Mouse (Mus musculus): ENCODE data around the gene Sobp.

Sobp gene

DNA sequence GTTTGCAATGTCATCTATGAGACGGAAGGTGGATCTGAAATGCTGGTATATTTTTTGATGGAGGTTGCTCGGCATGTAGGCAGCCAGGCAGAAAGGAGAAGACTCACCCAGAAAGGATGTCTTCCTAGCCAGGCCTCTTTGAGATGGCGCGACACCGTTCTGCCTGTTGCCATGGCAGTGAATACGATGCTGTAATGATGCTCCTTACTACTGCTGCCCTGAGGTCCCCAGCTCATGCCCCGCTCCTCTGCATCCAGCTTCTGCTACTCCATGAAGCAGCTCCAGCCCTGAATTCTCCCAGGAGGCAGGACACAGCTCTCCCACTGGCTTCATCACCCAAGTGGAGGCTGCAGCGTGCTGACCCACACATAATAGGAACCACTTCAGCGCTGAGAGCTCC, 183.3 kb downstream of the Sobp start:
- DNase-seq (ENCODE audit: low spot score): no peak

DNA sequence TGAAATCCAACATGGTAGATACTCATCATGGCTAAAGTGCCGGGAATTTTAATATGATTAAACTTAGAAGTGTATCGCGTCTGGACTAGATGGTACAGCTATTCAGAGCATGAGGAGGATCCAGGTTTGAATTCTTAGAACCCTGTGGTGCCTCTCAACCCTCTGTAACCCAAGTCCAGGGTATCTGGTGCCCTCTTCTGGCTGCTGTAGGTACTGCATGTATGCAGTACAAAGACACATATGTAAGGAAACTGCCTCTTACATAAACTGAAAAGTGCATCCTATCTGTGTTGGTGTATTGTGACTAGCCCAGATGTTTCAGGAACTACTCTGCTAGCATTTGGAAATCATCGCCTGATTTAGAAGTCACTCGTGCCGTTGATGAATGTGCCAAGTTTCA, 184.4 kb downstream of the Sobp start:
- no peak for DNase-seq (ENCODE audit: low spot score)

DNA sequence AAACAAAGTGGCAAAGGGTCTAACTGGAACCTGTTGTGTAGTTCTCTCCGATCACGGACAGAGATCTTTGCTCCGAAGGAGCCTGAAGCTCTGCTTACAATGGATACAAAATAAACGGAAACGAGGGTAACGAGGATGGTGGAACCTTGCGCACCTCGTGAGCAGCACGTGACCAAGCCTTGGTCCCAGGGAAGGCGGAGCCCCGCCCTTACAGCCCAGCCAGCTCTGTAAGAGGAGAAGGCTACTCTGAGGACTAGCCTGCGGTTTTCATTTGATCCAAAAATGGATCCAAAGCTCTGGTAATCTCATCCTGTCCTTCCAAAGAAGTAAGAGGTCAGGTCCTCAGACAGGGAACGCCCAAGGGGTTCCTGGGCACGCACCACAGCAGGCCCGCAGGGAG, 185.7 kb downstream of the Sobp start:
- no peak for DNase-seq (ENCODE audit: low spot score)

DNA sequence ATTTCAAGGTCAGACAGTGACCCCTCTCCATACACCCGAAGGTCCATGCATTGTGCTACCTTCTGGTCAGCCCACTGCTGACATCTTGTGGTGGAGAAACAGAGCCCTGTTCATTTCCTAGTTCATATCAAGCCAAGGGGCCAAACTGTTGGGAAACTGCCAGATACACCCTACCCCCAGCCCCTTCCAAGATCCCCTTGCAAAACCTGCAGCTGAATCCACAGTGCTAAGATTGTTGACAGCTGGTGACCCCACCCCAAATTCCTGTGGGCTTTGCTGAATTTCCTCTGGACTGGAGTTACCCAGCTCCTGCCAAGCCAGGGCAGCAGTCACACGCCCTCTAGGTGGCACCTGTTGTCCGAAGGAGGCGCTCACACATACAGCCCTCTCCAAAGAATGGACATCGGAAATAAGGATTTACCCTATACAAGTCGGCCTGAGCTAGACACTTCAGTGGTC, 186.7 kb downstream of the Sobp start:
- no peak for DNase-seq (ENCODE audit: low spot score)

DNA sequence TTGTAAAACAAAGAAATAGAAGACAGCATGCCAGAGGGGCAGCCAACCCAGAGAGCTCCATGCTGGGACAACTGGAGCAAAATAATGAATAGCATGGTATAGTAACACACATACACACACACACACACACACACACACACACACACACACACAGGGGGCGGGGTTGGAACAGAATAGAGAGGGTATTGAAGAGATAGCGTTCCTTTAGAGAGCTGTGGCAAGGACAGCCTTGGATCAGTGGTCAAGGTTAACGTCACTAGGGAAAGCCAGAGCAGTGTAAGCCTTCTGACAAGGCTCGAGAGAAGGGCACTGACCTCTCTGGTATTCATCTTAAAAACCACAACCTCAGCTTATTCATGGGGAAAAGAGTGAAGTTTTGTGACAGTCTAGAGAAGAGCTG, 189.4 kb downstream of the Sobp start:
- DNase-seq (ENCODE audit: low spot score): peak; percentile 55

DNA sequence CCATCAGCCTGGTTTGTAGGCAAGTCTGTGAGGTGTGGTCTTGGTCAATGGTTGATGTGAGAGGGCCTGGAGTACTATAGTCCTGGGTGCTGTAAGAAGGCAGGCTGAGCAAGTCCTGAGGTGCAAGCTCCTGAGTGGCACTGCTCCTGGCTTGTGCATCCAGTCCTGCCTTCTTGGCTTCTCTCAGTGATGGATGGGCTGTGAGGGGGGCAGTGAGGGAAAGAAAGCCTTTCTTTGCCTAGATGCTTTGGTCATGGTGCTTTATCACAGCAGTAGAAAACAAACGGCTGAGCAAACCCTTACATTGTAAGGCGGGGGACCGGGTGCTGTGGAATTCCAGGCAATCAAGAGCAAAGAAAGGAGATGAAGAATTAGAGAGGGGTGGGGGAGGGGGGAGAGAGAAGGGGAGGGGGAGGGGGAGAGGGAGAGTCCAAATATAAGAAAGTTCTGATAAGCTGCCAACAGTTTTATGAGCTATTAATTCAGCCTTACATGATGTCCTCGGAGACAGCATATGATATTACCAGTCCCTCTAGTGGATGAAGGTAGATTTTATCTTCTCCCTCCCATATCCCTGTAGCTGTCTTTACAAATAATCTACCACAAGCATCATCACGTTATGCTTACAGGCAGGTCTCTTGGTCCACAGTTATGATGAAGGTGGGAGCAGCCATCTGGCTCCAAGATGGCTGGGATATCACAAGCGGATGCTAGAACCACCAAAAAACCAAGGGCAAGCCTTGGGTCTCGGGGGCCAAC, 193.2 kb downstream of the Sobp start:
- no peak for DNase-seq (ENCODE audit: low spot score)

DNA sequence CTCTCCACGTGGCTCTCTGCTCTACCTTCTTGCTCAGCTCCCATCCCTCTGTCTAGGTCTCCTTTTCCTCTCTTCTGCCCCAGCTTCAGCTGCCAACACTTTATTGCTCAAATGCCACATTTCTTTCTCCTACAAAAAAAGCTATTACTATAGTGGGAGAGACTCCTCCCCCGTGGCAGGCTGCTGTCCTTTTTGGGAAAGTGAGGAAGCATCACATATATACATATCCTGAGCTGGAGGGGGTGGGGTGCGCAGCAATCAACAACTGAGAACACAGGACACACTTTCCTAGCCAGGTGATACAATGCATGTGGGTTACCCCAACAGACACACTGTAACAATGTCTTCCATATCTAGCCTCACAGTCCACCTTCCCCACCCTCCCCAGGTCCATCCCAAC, 196.0 kb downstream of the Sobp start:
- DNase-seq (ENCODE audit: low spot score): no peak

DNA sequence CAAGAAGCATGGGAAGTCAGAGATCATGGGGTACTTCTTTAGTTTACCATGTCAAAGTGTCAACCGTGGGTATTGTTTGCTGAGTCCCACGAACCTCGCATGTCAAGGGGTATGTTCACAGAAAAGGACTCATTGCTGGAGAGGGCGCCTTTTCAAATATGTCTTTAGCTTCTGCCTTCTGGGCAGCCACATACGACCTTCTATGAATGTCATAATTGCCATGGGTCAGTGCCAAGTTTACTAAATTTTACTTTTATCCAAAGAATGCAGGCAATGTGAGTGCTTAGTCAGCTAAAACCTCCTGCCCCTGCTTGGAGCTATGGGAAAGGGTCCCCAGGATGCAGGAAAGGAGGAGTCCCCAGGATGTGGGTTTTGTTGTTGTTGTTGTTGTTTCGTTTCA, 197.8 kb downstream of the Sobp start:
- no peak for DNase-seq (ENCODE audit: low spot score)

DNA sequence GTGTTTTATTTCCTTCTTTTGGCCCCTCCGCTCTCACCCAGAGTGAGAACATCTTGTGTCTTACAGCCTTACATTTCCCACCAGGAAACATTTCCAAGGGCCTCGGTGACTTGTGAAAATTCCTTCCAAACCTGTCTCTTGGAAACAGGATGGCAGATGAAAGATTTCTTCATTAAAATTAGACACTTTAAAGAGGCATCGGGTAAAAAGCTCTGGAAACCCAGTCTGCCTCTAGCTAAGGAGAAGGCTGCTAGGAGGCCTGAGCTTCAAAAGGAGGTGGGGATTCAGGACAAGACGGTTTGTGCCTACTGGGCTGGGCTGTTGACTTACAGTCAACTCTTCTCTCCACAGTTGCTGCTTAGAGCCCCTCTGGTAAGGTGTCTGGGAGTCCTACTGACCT, 200.8 kb downstream of the Sobp start:
- DNase-seq (ENCODE audit: low spot score): no peak

DNA sequence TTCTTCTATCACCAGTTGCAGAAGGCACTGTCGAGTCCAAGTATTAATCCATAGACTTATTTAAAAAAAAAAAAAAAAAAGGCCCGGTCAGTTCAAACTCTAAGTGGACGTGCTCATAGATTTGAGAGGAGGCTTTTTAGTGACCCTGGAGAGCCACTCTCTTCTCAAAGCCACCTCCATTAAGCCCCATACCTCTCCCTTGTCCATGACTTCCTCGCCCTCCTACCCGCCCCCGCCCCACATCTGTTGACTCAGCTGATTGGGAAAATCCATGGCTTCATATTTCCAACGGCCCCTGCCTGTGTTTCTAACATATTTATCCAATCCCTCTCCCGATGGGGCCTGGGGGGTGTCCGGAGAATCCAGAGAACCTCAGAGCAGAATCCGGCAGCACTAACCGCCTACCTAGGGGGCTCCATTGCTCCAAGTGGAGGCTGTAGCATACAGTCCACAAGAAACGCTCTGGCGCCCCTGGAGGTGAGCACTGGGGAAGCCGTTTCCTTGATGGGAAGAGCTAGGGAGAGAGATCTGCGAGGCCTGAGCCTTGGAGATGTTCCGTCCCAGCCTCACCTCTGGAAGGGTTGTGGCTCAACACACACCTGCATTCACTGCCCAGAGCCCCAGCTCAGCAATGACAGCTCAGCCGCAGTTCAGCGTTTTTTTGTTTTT, 201.7 kb downstream of the Sobp start:
- DNase-seq (ENCODE audit: low spot score): peak; percentile 44

DNA sequence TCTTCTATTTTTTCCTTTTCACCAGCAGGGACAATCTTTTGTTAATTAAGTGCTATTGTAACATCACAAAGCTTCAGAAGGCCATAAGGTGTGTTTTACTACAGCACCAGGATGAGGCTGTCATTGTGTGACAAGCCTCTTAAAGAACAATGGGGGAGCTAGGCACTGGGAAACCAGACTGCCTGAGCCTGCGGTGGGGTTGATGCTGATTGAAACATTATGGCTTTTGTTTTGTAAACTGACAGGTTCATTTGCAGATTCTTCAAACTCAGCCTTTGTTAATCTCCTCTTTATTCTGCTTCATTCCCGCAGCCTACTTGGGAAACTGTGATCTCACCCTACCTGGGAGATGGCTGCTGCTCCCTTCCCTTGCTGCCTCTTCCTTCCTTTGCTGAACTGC, 206.0 kb downstream of the Sobp start:
- DNase-seq (ENCODE audit: low spot score): no peak

DNA sequence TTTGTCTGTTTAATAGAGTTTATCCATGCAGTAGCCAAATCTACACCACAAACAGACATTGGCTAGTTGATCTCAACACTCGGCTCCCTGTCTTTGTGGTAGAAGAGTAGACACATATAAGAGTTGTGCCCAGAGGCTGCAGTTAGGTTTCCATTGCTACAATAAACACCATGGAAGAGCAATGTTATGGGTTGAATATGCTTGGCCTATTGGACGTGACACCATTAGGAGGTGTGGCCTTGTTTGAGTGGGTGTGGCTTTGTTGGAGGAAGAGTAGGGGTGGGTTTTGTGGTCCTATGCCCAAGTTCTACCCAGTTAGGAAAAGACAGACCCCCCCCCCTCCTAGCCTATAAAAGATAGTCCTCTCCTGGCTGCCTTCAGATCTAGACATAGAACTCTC, 211.3 kb downstream of the Sobp start:
- DNase-seq (ENCODE audit: low spot score): no peak

DNA sequence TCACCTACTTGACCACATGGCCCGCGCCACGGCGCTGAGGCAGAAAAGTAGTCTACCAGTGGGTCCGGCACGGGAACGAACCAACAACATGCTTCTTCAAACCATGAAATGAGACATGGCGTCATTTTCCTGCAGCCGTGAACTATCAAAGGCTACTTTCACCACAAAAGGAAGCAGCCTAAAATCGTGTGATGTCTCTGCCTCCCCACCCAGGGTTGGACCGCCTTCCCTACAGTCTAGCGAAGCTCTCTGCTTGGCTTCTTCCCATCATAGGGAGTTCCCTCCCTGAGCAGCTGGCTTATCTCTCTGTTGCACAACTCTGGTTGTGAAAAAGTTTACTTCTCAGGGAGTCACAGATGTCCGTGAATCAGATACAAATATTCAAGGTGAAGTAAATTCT, 211.7 kb downstream of the Sobp start:
- DNase-seq (ENCODE audit: low spot score): peak; percentile 25

DNA sequence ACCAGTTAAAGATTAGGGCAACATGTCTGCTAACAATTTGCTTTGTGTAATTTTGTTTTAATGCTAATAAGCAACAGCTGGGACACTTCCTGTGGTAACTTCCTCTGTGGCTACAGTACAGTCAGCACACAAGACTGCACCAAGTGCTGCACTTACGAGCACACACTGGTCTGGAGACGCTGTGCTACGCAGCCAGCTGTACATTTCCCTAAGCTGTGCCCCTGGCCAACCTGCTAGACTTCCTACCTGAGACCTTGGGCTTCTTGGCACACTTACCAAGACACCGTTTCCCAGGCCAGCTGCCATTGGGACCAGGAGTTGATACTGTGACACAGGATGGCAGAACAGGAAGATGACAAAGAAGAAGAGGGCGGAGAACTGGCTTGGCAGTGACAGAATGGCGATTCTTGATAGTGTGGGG, 212.1 kb downstream of the Sobp start:
- no peak for DNase-seq (ENCODE audit: low spot score)

DNA sequence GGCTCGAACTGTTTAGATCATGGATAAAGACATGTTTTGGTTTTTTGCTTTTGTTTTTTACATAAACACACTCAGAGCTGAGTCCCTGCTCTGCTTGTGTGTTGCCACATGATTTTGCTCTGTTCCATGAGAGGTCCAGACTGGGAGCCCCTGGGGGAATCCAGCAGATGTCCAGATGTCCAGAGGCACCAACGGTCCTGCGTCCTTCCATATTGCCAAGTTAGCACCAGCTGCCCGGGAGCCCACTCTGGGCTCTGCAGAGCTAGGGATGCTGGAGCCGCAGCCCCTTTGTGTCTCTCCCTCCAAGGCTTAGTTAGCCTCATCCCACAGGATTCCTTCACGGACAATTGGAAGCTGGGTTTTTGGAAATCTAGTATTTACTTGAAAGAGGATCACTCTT, 212.6 kb downstream of the Sobp start:
- no peak for DNase-seq (ENCODE audit: low spot score)

DNA sequence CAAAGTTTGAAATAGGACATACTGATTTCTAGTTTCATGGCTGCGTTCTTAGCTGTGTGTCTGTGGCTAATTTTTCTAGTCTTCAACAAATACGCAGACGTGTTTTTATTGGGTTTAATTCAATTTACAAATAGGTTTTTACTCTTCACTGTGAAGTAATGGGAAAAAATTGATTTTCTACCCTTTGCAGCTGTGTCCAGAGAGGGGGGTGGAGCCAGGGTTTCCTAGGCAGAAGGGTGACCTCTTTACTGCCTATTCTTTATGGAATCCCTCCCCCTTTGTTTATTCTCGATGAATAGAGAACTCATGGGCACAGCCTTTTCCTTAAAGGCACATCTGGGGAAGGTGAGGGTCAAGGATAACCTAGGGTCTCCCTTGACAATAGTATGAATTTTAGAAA, 215.6 kb downstream of the Sobp start:
- no peak for DNase-seq (ENCODE audit: low spot score)

DNA sequence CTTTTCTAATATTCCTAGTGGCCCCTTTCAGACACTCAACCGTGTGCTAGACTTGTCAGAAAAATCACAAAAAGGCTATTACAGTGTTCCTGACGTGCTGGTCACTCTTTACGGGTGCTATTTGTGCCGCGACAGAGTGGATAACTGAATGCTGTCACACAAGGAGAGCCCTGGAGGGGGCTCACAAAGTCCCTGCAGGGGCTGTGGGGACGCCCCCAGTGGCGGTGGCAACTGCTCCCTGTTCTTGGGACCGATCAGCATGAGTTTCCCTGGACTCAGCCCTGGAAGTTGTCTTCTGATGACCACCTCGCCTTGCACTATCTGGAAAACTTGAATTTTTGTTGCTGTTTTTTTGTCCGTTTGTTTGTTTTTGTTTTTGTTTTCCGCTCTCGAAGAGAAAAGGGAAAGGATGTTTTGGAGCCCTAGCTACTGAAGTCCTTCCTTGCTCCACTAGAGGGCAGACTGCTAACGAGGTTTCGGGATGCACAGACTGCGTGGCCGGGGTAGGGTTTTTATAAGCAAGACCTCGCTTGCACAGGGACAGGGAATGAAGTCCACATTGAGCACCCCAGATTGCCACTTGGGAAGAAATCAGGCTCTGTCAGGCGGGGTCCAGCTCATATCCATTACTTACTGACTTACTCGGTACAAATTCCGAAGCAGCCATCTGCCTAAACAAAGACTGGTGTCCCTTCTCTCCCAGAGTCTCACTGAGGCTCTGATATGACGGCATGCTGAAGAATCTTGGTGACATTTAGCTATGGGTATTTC, 216.3 kb downstream of the Sobp start:
- DNase-seq (ENCODE audit: low spot score): no peak

DNA sequence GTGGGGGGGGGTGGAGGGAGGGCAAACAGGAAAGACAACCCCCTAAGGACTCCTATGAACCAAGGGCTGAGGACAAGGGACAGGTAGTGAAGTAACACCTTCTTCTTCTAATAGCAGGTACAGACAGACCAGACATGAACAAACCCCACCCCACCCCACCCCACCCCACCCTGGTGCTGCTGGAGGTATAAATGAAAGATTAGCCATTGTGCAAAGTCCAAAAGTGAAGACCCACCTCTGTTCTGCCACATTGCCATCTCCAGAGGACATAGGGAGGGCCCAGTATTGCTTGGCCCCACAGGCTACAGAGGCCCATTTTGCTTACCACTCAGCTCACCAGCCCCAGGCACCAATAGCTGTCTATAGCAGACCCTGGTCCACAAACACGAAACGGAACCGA, 219.1 kb downstream of the Sobp start:
- DNase-seq (ENCODE audit: low spot score): no peak

DNA sequence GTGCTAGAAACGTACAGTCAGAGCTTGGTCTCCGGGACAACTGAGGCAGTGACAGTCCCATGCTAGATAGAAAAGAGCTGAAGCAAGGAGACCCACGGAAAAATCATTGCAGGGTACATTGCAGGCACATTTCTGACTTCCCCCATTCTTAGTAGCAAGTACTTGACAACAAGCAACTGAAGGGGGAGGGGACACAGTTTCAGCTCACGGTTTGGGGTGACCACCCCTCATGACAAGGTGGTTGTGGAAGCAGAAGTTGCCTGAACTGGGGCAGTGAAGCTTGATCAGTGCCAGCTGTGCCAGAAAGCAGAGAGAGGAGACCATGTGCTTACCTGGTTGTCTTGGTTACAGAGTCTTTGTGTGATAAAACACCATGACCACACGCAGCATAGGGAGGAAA, 220.7 kb downstream of the Sobp start:
- DNase-seq (ENCODE audit: low spot score): no peak
